Mouse (Mus musculus): ENCODE data around the gene Gm614. TPM values are rescaled to one million over a fixed set of nuclear protein-coding genes. Genes with fewer than 3 reads are reported as not detected.

The Gm614 gene
- total and polyA plus RNA-seq, 2 experiments from 2014 or later: 0.16 TPM; not detected in 1

DNA sequence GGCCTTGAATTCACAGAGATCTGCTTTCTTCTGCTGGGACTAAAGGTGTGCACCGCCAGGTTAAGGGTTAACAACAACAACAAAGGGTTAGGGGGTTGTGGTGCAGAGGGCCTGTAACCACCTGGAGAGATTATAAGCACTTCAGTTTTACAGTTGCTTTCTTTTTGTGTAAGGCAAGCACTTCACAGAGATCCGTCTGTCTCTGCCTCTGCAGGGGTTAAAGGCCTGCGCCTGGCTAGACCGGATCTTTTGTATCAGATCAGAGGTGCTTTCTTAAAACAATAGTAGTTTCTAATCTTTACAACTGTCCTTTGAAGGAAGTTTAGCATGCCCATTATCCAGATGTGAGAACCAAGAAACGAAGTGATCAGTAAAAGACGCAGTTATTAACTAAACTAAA lies 9.6 kb upstream of the Gm614 start:
- Histone ChIP-seq H3K9me3 (replicated peaks; ENCODE audit: control insufficient read depth, low read length) (no peaks in the 10 kb centered on the region), H3K4me1 (ENCODE audit: control insufficient read depth, insufficient read depth) (no peaks in the 10 kb centered on the region; the same call in 1 of the 2 replicates), H3K4me3 (ENCODE audit: low read depth, low read length) (peak overlapping the region; percentile 70), H3K27ac (ENCODE audit: low read depth) (peak overlapping the region; percentile 26; the same call in 1 of the 2 replicates), H3K9ac (replicated peaks; ENCODE audit: low read depth, low read length) (peak overlapping the region; percentile 74; the same call in 1 of the 2 replicates), H3K4me2 (ENCODE audit: low read depth, low read length) (peak overlapping the region; percentile 66), H3K27me3 (ENCODE audit: control insufficient read depth, insufficient read depth, low read length) (no peaks in the 10 kb centered on the region), H3K36me3 (replicated peaks; ENCODE audit: control insufficient read depth, insufficient read depth, low read length) (peaks cover 10% of the 10 kb centered on the region)
- TF ChIP-seq CTCF (IDR thresholded peaks at IDR 0.05; ENCODE audit: low read depth): no peak
- no peak for TF ChIP-seq EP300 (IDR thresholded peaks at IDR 0.05; ENCODE audit: low read depth)
- no peak for DNase-seq (ENCODE audit: low spot score)
- 32% methylated on average over 6 of the region's 6 CpGs for WGBS
- no peak for ATAC-seq (ENCODE audit: insufficient read depth, low read depth)

DNA sequence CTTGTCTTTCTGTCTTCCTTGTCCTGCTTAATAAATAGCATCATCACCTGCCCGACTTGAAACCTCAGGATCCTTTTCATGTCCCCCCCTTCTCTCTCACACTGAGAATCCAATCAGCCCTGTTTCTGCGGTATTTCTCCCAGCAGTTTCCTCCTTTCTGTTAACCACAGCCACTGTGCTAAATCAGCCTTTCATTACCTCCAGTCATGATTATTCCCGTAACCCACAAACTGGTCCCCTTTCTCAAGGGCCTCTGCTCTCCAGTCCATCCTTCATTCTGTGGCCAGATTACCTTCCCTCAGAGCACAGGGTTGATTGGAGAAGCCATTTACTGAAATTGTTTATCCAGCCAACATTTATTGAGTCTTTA lies 4.9 kb upstream of the Gm614 start, which contains the start of gene Gm20489:
Gm20489 (minus strand) TSS at position 269 of the 370 bp plus-strand sequence.
- no peaks in the 10 kb centered on the region for H3K36me3 ChIP-seq (replicated peaks; ENCODE audit: control insufficient read depth, insufficient read depth, low read length)
- no peaks in the 10 kb centered on the region; the same call in 1 of the 2 replicates for H3K4me1 ChIP-seq (ENCODE audit: control insufficient read depth, insufficient read depth)
- no peak for ATAC-seq (ENCODE audit: insufficient read depth, low read depth)
- TF ChIP-seq EP300 (IDR thresholded peaks at IDR 0.05; ENCODE audit: low read depth) (no peak), CTCF (IDR thresholded peaks at IDR 0.05; ENCODE audit: low read depth) (no peak)
- no peak for DNase-seq (ENCODE audit: low spot score)
- H3K27ac ChIP-seq (ENCODE audit: low read depth): peak within 1 kb of the TSS; percentile 61; the same call in 1 of the 2 replicates
- no peak within 1 kb of the TSS for H3K9ac ChIP-seq (replicated peaks; ENCODE audit: low read depth, low read length)
- H3K4me3 ChIP-seq (ENCODE audit: low read depth, low read length): peak within 1 kb of the TSS; percentile 34
- 56% methylated on average over 3 of the region's 3 CpGs for WGBS
- H3K9me3 ChIP-seq (replicated peaks; ENCODE audit: control insufficient read depth, low read length): no peaks in the 10 kb centered on the region
- peak within 1 kb of the TSS; percentile 47 for H3K4me2 ChIP-seq (ENCODE audit: low read depth, low read length)
- H3K27me3 ChIP-seq (ENCODE audit: control insufficient read depth, insufficient read depth, low read length): no peaks in the 10 kb centered on the region

DNA sequence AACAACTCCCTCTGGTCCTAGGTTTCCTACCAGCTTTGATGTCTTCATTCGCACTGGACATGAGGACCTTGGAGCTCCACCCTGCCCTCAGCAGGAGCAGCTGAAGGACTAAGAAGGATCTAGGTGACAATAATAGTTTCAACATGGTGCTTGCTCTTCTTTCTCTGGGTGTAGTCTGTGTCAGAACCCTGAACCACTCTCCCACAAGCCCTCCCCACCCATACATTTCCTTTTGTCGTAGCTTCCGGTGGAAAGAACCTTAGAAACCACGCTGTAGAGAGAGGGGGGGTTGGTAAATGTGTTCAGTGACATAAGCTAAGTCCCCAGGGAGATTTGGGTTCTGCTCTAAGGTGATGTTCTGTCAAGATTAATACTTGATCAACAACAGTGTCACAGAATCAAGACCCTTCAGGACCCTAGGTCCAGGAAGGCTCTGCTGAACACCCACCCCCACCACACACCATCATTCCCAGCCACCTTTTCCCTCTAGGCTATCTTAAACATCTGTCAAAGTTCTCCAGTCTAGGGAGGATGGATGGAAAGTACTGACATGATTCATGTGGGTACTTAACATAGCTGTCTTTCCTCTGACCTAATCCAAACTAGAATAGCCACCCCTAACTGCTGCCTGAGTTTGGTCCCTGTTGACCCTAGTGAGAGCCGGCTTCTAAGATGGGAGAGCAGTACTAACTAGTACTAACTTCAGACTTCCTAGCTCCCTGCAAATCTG lies 4.4 kb upstream of the Gm614 start, which contains the start of gene Il2rg:
Il2rg (minus strand) TSS at position 231 of the 730 bp plus-strand sequence.
- ATAC-seq (ENCODE audit: insufficient read depth, low read depth) (peak; percentile 51), DNase-seq (ENCODE audit: low spot score) (peak; percentile 8)
- Histone ChIP-seq H3K4me2 (ENCODE audit: low read depth, low read length) (peak within 1 kb of the TSS; percentile 47), H3K9me3 (replicated peaks; ENCODE audit: control insufficient read depth, low read length) (no peaks in the 10 kb centered on the region), H3K9ac (replicated peaks; ENCODE audit: low read depth, low read length) (no peak within 1 kb of the TSS; the same call in 1 of the 2 replicates), H3K4me3 (ENCODE audit: low read depth, low read length) (peak within 1 kb of the TSS; percentile 34), H3K27ac (ENCODE audit: low read depth) (peak within 1 kb of the TSS; percentile 61; the same call in 1 of the 2 replicates), H3K4me1 (ENCODE audit: control insufficient read depth, insufficient read depth) (no peaks in the 10 kb centered on the region; the same call in 1 of the 2 replicates), H3K36me3 (replicated peaks; ENCODE audit: control insufficient read depth, insufficient read depth, low read length) (no peaks in the 10 kb centered on the region), H3K27me3 (ENCODE audit: control insufficient read depth, insufficient read depth, low read length) (no peaks in the 10 kb centered on the region)
- TF ChIP-seq EP300 (IDR thresholded peaks at IDR 0.05; ENCODE audit: low read depth): no peak
- no peak for TF ChIP-seq CTCF (IDR thresholded peaks at IDR 0.05; ENCODE audit: low read depth)
- WGBS: 62% methylated on average over 5 of the region's 5 CpGs

DNA sequence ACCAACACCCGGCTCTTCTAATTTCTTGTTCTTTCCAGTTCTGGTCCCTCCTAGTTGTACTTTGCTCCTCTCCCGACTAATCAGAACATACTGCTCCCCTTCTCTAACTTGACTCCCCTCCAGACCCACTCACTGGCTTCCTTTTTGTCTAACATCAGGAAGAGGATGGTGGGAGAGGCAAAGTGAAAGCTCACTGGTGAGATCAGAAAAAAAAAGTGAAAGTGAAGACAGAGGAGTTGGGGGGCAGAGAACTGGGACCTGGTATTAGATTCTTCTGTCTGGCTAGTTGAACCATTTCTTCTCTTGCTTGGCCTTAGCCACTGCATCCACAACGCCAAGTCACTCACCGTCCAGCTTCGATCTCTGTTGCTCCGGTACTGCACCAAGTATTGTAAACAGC lies 2.8 kb upstream of the Gm614 start:
- TF ChIP-seq CTCF (IDR thresholded peaks at IDR 0.05; ENCODE audit: low read depth) (no peak), EP300 (IDR thresholded peaks at IDR 0.05; ENCODE audit: low read depth) (no peak)
- peak overlapping the region; percentile 47; the same call in 1 of the 2 replicates for H3K4me2 ChIP-seq (ENCODE audit: low read depth, low read length)
- H3K4me3 ChIP-seq (ENCODE audit: low read depth, low read length): no peak overlapping the region
- H3K27ac ChIP-seq (ENCODE audit: low read depth): no peak overlapping the region
- no peak for ATAC-seq (ENCODE audit: insufficient read depth, low read depth)
- no peaks in the 10 kb centered on the region for H3K27me3 ChIP-seq (ENCODE audit: control insufficient read depth, insufficient read depth, low read length)
- DNase-seq (ENCODE audit: low spot score): no peak
- H3K4me1 ChIP-seq (ENCODE audit: control insufficient read depth, insufficient read depth): no peaks in the 10 kb centered on the region; the same call in 1 of the 2 replicates
- H3K36me3 ChIP-seq (replicated peaks; ENCODE audit: control insufficient read depth, insufficient read depth, low read length): no peaks in the 10 kb centered on the region
- no peaks in the 10 kb centered on the region for H3K9me3 ChIP-seq (replicated peaks; ENCODE audit: control insufficient read depth, low read length)
- 89% methylated on average over 6 of the region's 6 CpGs for WGBS
- H3K9ac ChIP-seq (replicated peaks; ENCODE audit: low read depth, low read length): no peak overlapping the region

DNA sequence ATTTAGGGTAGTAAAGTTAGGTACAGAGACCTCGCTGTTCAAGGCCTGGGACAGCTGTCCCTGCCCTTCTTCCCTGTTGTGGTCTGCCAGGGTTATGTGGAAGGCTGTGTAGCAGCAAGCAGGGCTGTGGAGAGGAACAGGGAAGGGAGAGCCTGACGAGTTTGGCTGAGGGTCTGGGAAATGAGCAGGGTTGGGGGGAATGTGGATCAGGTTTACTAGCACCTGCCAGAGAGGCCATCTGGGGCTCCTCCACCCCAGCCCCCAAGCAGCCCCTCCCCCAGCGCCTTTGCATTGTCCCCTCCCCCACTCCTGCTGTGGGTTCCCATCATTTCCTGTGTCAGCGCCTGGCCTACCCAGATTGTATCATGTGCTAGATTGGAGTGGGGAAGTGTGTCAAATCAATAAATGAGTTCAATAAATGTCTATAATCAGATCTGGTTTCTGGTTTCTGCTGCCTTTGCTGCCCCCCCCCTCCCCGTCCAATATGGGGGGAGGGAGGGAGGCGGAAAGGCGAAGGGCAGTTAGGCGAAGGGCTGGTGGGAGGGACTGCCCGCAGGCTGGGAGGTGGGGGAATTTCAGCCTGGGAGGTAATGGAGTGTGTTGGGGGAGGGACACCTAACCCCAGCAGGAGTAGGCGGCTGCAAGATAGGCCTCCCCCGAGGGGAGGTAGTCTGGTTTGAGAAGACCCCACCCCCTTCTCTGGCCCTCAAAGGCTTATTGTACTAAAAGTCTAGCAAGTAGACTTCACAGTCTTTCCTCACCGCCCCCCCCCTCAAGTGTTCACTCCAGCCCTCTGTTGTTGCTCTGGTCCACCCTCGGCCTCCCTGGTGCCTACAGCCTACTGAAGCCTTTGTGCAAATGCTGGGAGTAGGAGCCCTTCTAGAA lies 3.1 kb downstream of the Gm614 start:
- Histone ChIP-seq H3K9ac (replicated peaks; ENCODE audit: low read depth, low read length) (no peak overlapping the region), H3K4me3 (ENCODE audit: low read depth, low read length) (no peak overlapping the region), H3K4me1 (ENCODE audit: control insufficient read depth, insufficient read depth) (no peaks in the 10 kb centered on the region), H3K36me3 (replicated peaks; ENCODE audit: control insufficient read depth, insufficient read depth, low read length) (peaks cover 10% of the 10 kb centered on the region), H3K27me3 (ENCODE audit: control insufficient read depth, insufficient read depth, low read length) (no peaks in the 10 kb centered on the region), H3K4me2 (ENCODE audit: low read depth, low read length) (no peak overlapping the region), H3K27ac (ENCODE audit: low read depth) (0 out of 2 replicates have a peak overlapping the region, but pooled peaks have one; percentile 38), H3K9me3 (replicated peaks; ENCODE audit: control insufficient read depth, low read length) (no peaks in the 10 kb centered on the region)
- TF ChIP-seq EP300 (IDR thresholded peaks at IDR 0.05; ENCODE audit: low read depth): no peak
- TF ChIP-seq CTCF (IDR thresholded peaks at IDR 0.05; ENCODE audit: low read depth): no peak
- no peak for DNase-seq (ENCODE audit: low spot score)
- WGBS: 55% methylated on average over 11 of the region's 13 CpGs
- no peak; the same call in 1 of the 2 replicates for ATAC-seq (ENCODE audit: insufficient read depth, low read depth)

Data from heart, postnatal 0 days (tissue).